Comparison of ENCODE assay signal across 8 mouse cellular contexts in genomic region chr16:21644574-21644973, GRCm38 (mm10). TPM values are rescaled to one million over a fixed set of nuclear protein-coding genes. Genes with fewer than 3 reads are reported as not detected.
A peak's percentile ranks its signal among the peaks of the same experiment; 100 is the strongest.
DNase-seq lines count a peak whose midpoint lies in the region; ATAC-seq and TF ChIP-seq lines count a peak whose summit lies in the region.

No protein-coding gene starts in this region.

- H3K27me3 ChIP-seq in lung, embryonic 15.5 days, result no peaks in the 10 kb centered on the region
- no peaks in the 10 kb centered on the region for H3K27me3 ChIP-seq in limb, embryonic 13.5 days
- no peaks in the 10 kb centered on the region for H3K27me3 ChIP-seq in small intestine, adult 2 months (ENCODE audit: control insufficient read depth, insufficient read depth, low read length)

- intact Hi-C loops in gastrocnemius, adult 2 months (cut with DNase I), result no loop called here

- peak overlapping the region; percentile 53 for H3K4me3 ChIP-seq in gastrocnemius, adult 2 months
- H3K4me3 ChIP-seq in lung, embryonic 15.5 days, result no peak overlapping the region
- H3K4me3 ChIP-seq in limb, embryonic 13.5 days, result no peak overlapping the region
- peak overlapping the region; percentile 37 for H3K4me3 ChIP-seq in small intestine, adult 2 months (ENCODE audit: low read depth, low read length)

- H3K36me3 ChIP-seq in lung, embryonic 15.5 days, result 0 out of 2 replicates have a peak, but pooled peaks cover 2% of the 10 kb centered on the region
- peaks cover 7% of the 10 kb centered on the region; the same call in 1 of the 2 replicates for H3K36me3 ChIP-seq in limb, embryonic 13.5 days
- no peaks in the 10 kb centered on the region for H3K36me3 ChIP-seq in small intestine, adult 2 months (ENCODE audit: control insufficient read depth, insufficient read depth, low read length)

- H3K4me2 ChIP-seq in lung, embryonic 15.5 days, result no peak overlapping the region
- H3K4me2 ChIP-seq in limb, embryonic 13.5 days (replicated peaks), result peak overlapping the region; percentile 38; the same call in 1 of the 2 replicates

- H3K9ac ChIP-seq in lung, embryonic 15.5 days, result no peak overlapping the region
- peak overlapping the region; percentile 39; the same call in 1 of the 2 replicates for H3K9ac ChIP-seq in limb, embryonic 13.5 days

- WGBS in lung, embryonic 15.5 days, result 55% methylated on average over 3 of the region's 3 CpGs
- 76% methylated on average over 3 of the region's 3 CpGs for WGBS in limb, embryonic 13.5 days
- 60% methylated on average over 3 of the region's 3 CpGs for WGBS in small intestine, adult 2 months

- peaks cover 34% of the 10 kb centered on the region for H3K4me1 ChIP-seq in lung, embryonic 15.5 days
- peaks cover 13% of the 10 kb centered on the region for H3K4me1 ChIP-seq in limb, embryonic 13.5 days
- peaks cover 31% of the 10 kb centered on the region for H3K4me1 ChIP-seq in small intestine, adult 2 months (ENCODE audit: control insufficient read depth, insufficient read depth, insufficient read length, low read length)

- no peak for TF ChIP-seq CTCF in gastrocnemius, adult 2 months (IDR thresholded peaks at IDR 0.05)
- TF ChIP-seq CTCF in small intestine, adult 2 months (IDR thresholded peaks at IDR 0.05; ENCODE audit: extremely low read depth, insufficient read length, insufficient replicate concordance, low read depth, low read length), result no peak

- peak overlapping the region; percentile 82 for H3K27ac ChIP-seq in gastrocnemius, adult 2 months
- peak overlapping the region; percentile 81 for H3K27ac ChIP-seq in lung, embryonic 15.5 days
- peak overlapping the region; percentile 81; the same call in 1 of the 2 replicates for H3K27ac ChIP-seq in limb, embryonic 13.5 days
- peak overlapping the region; percentile 72; the same call in 1 of the 2 replicates for H3K27ac ChIP-seq in small intestine, adult 2 months (ENCODE audit: insufficient read depth, low read depth, low read length)

- ATAC-seq in lung, embryonic 15.5 days (ENCODE audit: borderline replicate concordance, extremely low read depth, low FRiP score, low TSS enrichment), result no peak
- no peak for ATAC-seq in limb, embryonic 13.5 days (ENCODE audit: low FRiP score, low read depth)

- no peak for DNase-seq in gastrocnemius, adult 2 months
- DNase-seq in gastrocnemius, postnatal 4 days (ENCODE audit: low spot score in 2 of 2), result no peak
- no peak for DNase-seq in lung, postnatal 10 days
- no peak for DNase-seq in adrenal gland, postnatal 36 days
- DNase-seq in adrenal gland, postnatal 4 days (ENCODE audit: low spot score in 2 of 2), result no peak

- no peak for TF ChIP-seq POLR2A in small intestine, adult 2 months (IDR thresholded peaks at IDR 0.05; ENCODE audit: low read depth, low read length)

- H3K9me3 ChIP-seq in lung, embryonic 15.5 days, result no peaks in the 10 kb centered on the region
- H3K9me3 ChIP-seq in limb, embryonic 13.5 days, result no peaks in the 10 kb centered on the region

RNA-seq across cellular contexts. Expression of gene 2510009E07Rik, which starts 49.9 kb away (rescaled TPM):
- total RNA-seq in gastrocnemius, adult 2 months (2021), result 10 to 100 TPM; 20.7 to 28.3 TPM
- total RNA-seq in gastrocnemius, postnatal 4 days (2021), result 10 to 100 TPM; 39.7 to 44.2 TPM
- 21.9 and 23.6 TPM in 2 replicates for polyA plus RNA-seq in lung, embryonic 15.5 days (2015; fragmentation: Nextera tagmentation; extraction: Ambion mirVana)
- polyA plus RNA-seq in limb, embryonic 13.5 days (2015; fragmentation: Nextera tagmentation; extraction: Ambion mirVana), result 24.9 and 26.3 TPM in 2 replicates
- polyA plus RNA-seq in small intestine, adult 2 months (2012; rRNA removed), result 3.8 and 5.3 TPM in 2 replicates
- total RNA-seq in adrenal gland, postnatal 36 days (2021), result 10 to 100 TPM; 18.0 to 19.5 TPM
- total RNA-seq in adrenal gland, postnatal 4 days (2021), result 10 to 100 TPM; 30.1 to 32.8 TPM

Comparison
In these comparisons a context has a peak if more than half of its experiments do, and no peak if none do; other contexts are left out.
1. H3K4me3 ChIP-seq: peak in gastrocnemius, adult 2 months (single experiment) and small intestine, adult 2 months (single experiment); none in lung, embryonic 15.5 days (single experiment) and limb, embryonic 13.5 days (single experiment).
2. Peak in every context shown above with its lines, with median percentiles within 50 percentile points of each other: H3K27ac ChIP-seq.